Mouse (Mus musculus): ENCODE measurements around the gene Ptprj. TPM values are rescaled to one million over a fixed set of nuclear protein-coding genes. Genes with fewer than 3 reads are reported as not detected.

The Ptprj gene
- polyA plus RNA-seq, 1 experiment from 2014 or later = 3.5 TPM

- Histone ChIP-seq H3K27me3 (replicated peaks; ENCODE audit: control insufficient read depth, insufficient read depth, low read length) (no peaks in the 10 kb centered on the region), H3K4me2 (ENCODE audit: low read depth, low read length) (no peak overlapping the region), H3K9me3 (ENCODE audit: control insufficient read depth, low read length) (no peaks in the 10 kb centered on the region), H3K27ac (ENCODE audit: low read length) (no peak overlapping the region), H3K4me1 (ENCODE audit: control insufficient read depth, insufficient read depth, low read length) (no peaks in the 10 kb centered on the region), H3K4me3 (ENCODE audit: low read length) (no peak overlapping the region), H3K36me3 (ENCODE audit: control insufficient read depth, insufficient read depth, low read length) (no peaks in the 10 kb centered on the region), H3K9ac (ENCODE audit: low read depth, low read length) (no peak overlapping the region)
- ATAC-seq = no peak
- 71% methylated on average over 2 of the region's 2 CpGs for WGBS
Measured at GRCm38 (mm10) chr2:90613006-90613405, 32.6 kb upstream of the Ptprj start.

GRCm38 (mm10) chr2:90611959-90612571, 31.6 kb upstream of the Ptprj start:
- H3K27me3 ChIP-seq (replicated peaks; ENCODE audit: control insufficient read depth, insufficient read depth, low read length) = no peaks in the 10 kb centered on the region
- ATAC-seq = peak; percentile 96
- no peak overlapping the region for H3K27ac ChIP-seq (ENCODE audit: low read length)

GRCm38 (mm10) chr2:90601056-90601455, 20.6 kb upstream of the Ptprj start:
- no peaks in the 10 kb centered on the region for H3K36me3 ChIP-seq (ENCODE audit: control insufficient read depth, insufficient read depth, low read length)
- WGBS = 97% methylated on average over 3 of the region's 3 CpGs
- H3K9ac ChIP-seq (ENCODE audit: low read depth, low read length) = no peak overlapping the region
- no peak overlapping the region for H3K4me3 ChIP-seq (ENCODE audit: low read length)
- no peaks in the 10 kb centered on the region for H3K27me3 ChIP-seq (replicated peaks; ENCODE audit: control insufficient read depth, insufficient read depth, low read length)
- no peak overlapping the region for H3K27ac ChIP-seq (ENCODE audit: low read length)
- no peaks in the 10 kb centered on the region for H3K4me1 ChIP-seq (ENCODE audit: control insufficient read depth, insufficient read depth, low read length)
- ATAC-seq = no peak
- no peaks in the 10 kb centered on the region for H3K9me3 ChIP-seq (ENCODE audit: control insufficient read depth, low read length)
- no peak overlapping the region for H3K4me2 ChIP-seq (ENCODE audit: low read depth, low read length)

More at GRCm38 (mm10) chr2:90611959-90612571, 31.6 kb upstream of the Ptprj start:
- no peaks in the 10 kb centered on the region for H3K9me3 ChIP-seq (ENCODE audit: control insufficient read depth, low read length)
- H3K4me1 ChIP-seq (ENCODE audit: control insufficient read depth, insufficient read depth, low read length) = no peaks in the 10 kb centered on the region
- 77% methylated on average over 10 of the region's 10 CpGs for WGBS
- H3K4me2 ChIP-seq (ENCODE audit: low read depth, low read length) = no peak overlapping the region
- H3K9ac ChIP-seq (ENCODE audit: low read depth, low read length) = no peak overlapping the region
- no peak overlapping the region for H3K4me3 ChIP-seq (ENCODE audit: low read length)
- no peaks in the 10 kb centered on the region for H3K36me3 ChIP-seq (ENCODE audit: control insufficient read depth, insufficient read depth, low read length)

- Histone ChIP-seq H3K4me1 (ENCODE audit: control insufficient read depth, insufficient read depth, low read length) (peaks cover 4% of the 10 kb centered on the region; the same call in 1 of the 2 replicates), H3K27ac (ENCODE audit: low read length) (no peak overlapping the region), H3K4me2 (ENCODE audit: low read depth, low read length) (no peak overlapping the region), H3K9me3 (ENCODE audit: control insufficient read depth, low read length) (no peaks in the 10 kb centered on the region), H3K4me3 (ENCODE audit: low read length) (no peak overlapping the region), H3K36me3 (ENCODE audit: control insufficient read depth, insufficient read depth, low read length) (no peaks in the 10 kb centered on the region), H3K27me3 (replicated peaks; ENCODE audit: control insufficient read depth, insufficient read depth, low read length) (no peaks in the 10 kb centered on the region), H3K9ac (ENCODE audit: low read depth, low read length) (no peak overlapping the region)
- whole genome bisulfite sequencing = 93% methylated on average over 1 of the region's 1 CpGs
- ATAC-seq = no peak
Measured at GRCm38 (mm10) chr2:90588141-90588540, 7.7 kb upstream of the Ptprj start.

- 66% methylated on average over 4 of the region's 4 CpGs for WGBS
Measured at GRCm38 (mm10) chr2:90584506-90584905, 4.1 kb upstream of the Ptprj start.

GRCm38 (mm10) chr2:90583628-90584131, 3.2 kb upstream of the Ptprj start:
- Histone ChIP-seq H3K4me1 (ENCODE audit: control insufficient read depth, insufficient read depth, low read length) (peaks cover 20% of the 10 kb centered on the region), H3K27ac (ENCODE audit: low read length) (peak overlapping the region; percentile 35; the same call in 1 of the 2 replicates), H3K9ac (ENCODE audit: low read depth, low read length) (no peak overlapping the region), H3K36me3 (ENCODE audit: control insufficient read depth, insufficient read depth, low read length) (no peaks in the 10 kb centered on the region), H3K4me3 (ENCODE audit: low read length) (no peak overlapping the region), H3K4me2 (ENCODE audit: low read depth, low read length) (no peak overlapping the region; the same call in 1 of the 2 replicates), H3K9me3 (ENCODE audit: control insufficient read depth, low read length) (no peaks in the 10 kb centered on the region), H3K27me3 (replicated peaks; ENCODE audit: control insufficient read depth, insufficient read depth, low read length) (no peaks in the 10 kb centered on the region)
- ATAC-seq = no peak
- 24% methylated on average over 5 of the region's 5 CpGs for WGBS

More at GRCm38 (mm10) chr2:90584506-90584905, 4.1 kb upstream of the Ptprj start:
- Histone ChIP-seq H3K27ac (ENCODE audit: low read length) (no peak overlapping the region), H3K4me3 (ENCODE audit: low read length) (no peak overlapping the region), H3K4me2 (ENCODE audit: low read depth, low read length) (no peak overlapping the region), H3K36me3 (ENCODE audit: control insufficient read depth, insufficient read depth, low read length) (no peaks in the 10 kb centered on the region), H3K27me3 (replicated peaks; ENCODE audit: control insufficient read depth, insufficient read depth, low read length) (no peaks in the 10 kb centered on the region), H3K4me1 (ENCODE audit: control insufficient read depth, insufficient read depth, low read length) (peaks cover 15% of the 10 kb centered on the region), H3K9me3 (ENCODE audit: control insufficient read depth, low read length) (no peaks in the 10 kb centered on the region), H3K9ac (ENCODE audit: low read depth, low read length) (no peak overlapping the region)
- ATAC-seq = no peak

GRCm38 (mm10) chr2:90582814-90583213, 2.4 kb upstream of the Ptprj start:
- Histone ChIP-seq H3K4me3 (ENCODE audit: low read length) (no peak overlapping the region), H3K27me3 (replicated peaks; ENCODE audit: control insufficient read depth, insufficient read depth, low read length) (no peaks in the 10 kb centered on the region), H3K27ac (ENCODE audit: low read length) (no peak overlapping the region), H3K4me1 (ENCODE audit: control insufficient read depth, insufficient read depth, low read length) (peaks cover 20% of the 10 kb centered on the region), H3K9ac (ENCODE audit: low read depth, low read length) (no peak overlapping the region), H3K36me3 (ENCODE audit: control insufficient read depth, insufficient read depth, low read length) (no peaks in the 10 kb centered on the region), H3K4me2 (ENCODE audit: low read depth, low read length) (no peak overlapping the region), H3K9me3 (ENCODE audit: control insufficient read depth, low read length) (no peaks in the 10 kb centered on the region)
- ATAC-seq = no peak
- WGBS = 50% methylated on average over 2 of the region's 2 CpGs

- no peaks in the 10 kb centered on the region for H3K9me3 ChIP-seq (ENCODE audit: control insufficient read depth, low read length)
Measured at GRCm38 (mm10) chr2:90582311-90582710, 1.9 kb upstream of the Ptprj start.

GRCm38 (mm10) chr2:90581796-90582125, 1.3 kb upstream of the Ptprj start:
- Histone ChIP-seq H3K4me1 (ENCODE audit: control insufficient read depth, insufficient read depth, low read length) (peaks cover 23% of the 10 kb centered on the region), H3K36me3 (ENCODE audit: control insufficient read depth, insufficient read depth, low read length) (no peaks in the 10 kb centered on the region), H3K9me3 (ENCODE audit: control insufficient read depth, low read length) (no peaks in the 10 kb centered on the region), H3K27ac (ENCODE audit: low read length) (no peak overlapping the region), H3K4me3 (ENCODE audit: low read length) (no peak overlapping the region), H3K9ac (ENCODE audit: low read depth, low read length) (no peak overlapping the region), H3K27me3 (replicated peaks; ENCODE audit: control insufficient read depth, insufficient read depth, low read length) (no peaks in the 10 kb centered on the region), H3K4me2 (ENCODE audit: low read depth, low read length) (no peak overlapping the region)
- ATAC-seq = no peak
- 64% methylated on average over 1 of the region's 1 CpGs for WGBS

More at GRCm38 (mm10) chr2:90582311-90582710, 1.9 kb upstream of the Ptprj start:
- H3K27me3 ChIP-seq (replicated peaks; ENCODE audit: control insufficient read depth, insufficient read depth, low read length) = no peaks in the 10 kb centered on the region
- no peak overlapping the region for H3K4me3 ChIP-seq (ENCODE audit: low read length)
- H3K4me2 ChIP-seq (ENCODE audit: low read depth, low read length) = no peak overlapping the region
- ATAC-seq = no peak
- H3K36me3 ChIP-seq (ENCODE audit: control insufficient read depth, insufficient read depth, low read length) = no peaks in the 10 kb centered on the region
- no peak overlapping the region for H3K9ac ChIP-seq (ENCODE audit: low read depth, low read length)
- H3K4me1 ChIP-seq (ENCODE audit: control insufficient read depth, insufficient read depth, low read length) = peaks cover 20% of the 10 kb centered on the region
- no peak overlapping the region for H3K27ac ChIP-seq (ENCODE audit: low read length)
- 63% methylated on average over 4 of the region's 4 CpGs for WGBS

Measured in intestine, embryonic 16.5 days (tissue).